Mouse (Mus musculus) cerebellum, adult (tissue): ENCODE results near the gene Insyn1.
A peak's percentile ranks its signal among the peaks of the same experiment; 100 is the strongest.

Source experiments
- ATAC-seq: cut with Nextera tagmentation; 2 replicates; pipeline ENCODE4 v1.9.2; 2017; ENCODE audit warnings: mild to moderate bottlenecking, moderate library complexity, mixed read lengths; ENCODE audit not compliant: insufficient number of reproducible peaks, low FRiP score, low TSS enrichment

Gene Insyn1

DNA sequence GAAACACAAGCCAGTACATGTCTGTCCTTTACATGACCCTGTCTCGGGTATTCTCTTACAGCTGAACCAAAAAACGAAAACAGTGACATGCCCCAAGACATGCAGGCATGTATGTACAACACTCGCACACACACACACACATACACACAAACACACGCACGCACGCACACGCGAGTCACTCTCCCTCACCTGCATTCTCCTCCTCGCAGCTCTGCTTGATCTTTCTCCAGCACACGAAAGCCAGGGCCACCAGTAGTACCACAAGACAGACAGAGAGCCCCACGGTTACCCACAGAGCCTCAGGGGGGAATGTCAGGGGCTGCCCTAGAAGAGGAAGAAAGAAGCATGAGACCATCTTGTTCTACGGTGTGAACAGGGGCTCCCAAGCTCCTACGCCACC is 42.0 kb downstream of the Insyn1 start:
- no peak for ATAC-seq

DNA sequence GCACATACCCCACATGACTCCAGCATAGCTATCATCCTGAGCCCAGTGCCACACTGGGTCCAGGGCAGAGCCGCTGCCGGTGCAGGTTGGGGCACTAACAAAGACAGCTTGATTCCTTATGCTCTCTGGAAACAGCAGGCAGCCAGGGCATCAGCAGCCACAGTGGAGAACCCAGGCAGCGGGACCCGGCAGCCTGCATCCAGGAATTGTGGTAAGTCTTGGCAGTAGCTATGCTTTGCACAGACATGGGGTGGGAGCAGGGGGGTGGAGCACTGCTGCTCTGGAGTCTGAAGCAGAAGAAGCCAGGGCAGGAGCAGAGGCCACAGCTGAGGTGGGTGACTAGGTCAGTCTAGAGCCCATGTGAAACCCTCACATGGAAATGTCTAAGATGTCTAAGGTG is 43.8 kb downstream of the Insyn1 start:
- ATAC-seq, result no peak

DNA sequence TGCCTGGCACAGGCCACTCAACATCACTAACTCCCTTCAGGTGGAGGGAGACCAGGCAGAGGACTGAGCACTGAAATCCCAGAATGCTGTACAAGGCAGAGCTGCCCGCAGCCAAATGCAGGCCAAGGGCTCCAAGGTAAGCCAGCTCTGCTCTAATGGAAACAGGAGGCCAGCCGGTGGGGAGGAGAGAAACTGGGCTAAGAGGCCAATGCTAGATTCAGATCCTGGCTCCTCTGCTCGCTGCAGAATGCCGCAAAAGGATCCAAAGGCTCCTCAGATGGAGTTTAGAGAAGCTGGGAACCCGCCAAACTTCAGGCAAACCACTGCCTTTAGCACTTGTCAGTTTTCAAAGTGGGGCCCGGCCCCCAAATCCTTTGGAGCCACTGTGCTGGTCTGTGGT is 44.9 kb downstream of the Insyn1 start:
- peak; percentile 80 for ATAC-seq

DNA sequence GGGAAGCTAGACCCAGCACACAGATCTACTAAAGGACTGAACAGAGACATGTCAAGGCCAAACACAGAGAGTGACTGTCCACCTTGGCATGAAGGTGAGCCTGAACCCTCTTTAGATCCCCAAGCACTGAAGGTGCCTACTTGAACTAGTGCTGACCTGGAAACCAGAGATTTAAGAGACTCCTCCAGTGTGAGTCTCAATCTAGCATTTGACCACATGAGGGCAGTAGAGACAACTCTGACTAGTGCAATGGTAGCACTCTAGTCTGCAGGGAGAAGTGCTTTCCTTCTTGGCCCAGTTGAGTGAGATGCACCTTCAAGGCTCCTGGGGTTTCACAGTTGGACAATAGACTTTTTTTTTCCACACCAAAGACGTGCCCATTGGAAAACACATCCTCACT is 46.4 kb downstream of the Insyn1 start:
- ATAC-seq, result no peak; the same call in 1 of the 2 replicates

DNA sequence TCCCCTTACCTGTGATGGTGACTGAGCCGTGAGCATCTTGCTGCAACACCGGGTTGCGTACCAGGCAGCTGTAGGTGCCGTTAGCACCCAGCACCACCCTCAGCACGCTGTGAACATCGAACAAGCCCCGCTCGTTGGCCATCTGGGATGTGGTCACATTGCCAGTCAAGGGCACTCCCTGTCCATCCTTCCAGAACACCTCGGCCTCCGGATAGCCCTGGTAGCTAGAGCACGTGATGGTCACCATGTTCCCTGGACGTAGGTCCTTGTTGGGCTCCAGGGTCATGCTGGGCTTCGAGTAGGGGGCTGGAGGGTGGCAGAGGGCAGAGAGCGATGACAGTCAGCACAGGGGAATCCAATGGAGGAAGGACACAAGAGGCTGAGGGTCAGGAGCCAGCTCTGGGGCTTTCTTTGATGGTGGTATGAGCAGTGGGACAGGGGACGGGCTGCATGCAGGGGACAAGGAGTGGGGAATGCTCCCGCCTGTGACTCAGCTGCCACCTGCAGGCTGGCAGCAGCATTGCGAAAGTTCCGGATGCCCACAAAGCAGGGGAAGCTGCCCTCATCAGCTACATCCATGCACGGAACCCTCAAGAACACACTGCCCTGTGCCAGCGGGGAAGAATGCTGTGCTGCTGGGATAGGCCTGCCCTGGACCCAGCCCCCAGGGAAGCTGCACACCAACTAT is 47.2 kb downstream of the Insyn1 start:
- no peak for ATAC-seq

DNA sequence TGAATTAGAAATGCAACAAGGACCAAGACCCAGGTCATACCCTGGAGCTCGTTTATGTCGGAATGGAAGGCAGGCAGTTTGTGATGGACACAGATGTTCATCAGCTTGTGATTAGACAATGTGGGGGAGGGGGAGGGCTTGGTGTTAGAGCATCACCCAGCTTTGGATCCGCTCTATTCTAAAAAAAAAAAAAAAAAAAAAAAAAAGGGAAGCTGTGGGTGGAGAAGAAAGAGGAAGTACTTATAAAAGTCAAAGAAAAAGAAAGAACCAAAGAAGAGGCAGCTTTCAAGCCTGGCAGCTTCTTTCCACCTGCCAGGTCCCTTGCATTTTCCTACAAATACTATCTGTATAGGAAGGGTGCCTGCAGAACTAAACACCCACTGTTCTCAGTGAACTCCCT is 49.4 kb downstream of the Insyn1 start:
- ATAC-seq, result no peak

DNA sequence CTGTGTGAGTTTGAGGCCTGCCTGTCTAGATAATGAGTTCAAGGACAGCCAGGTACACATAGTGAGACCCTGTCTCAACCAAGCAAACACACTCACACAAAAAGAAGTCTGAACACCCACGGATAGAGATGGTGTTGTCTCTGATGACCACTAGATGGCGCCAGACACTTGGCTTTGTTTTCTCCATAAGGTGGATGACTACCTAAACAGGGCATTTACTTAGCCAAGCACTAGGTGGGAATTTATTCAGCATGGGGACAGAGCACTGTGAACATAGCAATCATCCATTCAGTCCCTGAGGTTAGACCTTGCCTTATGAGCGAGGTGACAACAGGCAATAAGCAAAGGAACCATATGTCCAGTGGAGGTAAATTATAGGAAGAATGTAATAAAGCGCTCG is 51.5 kb downstream of the Insyn1 start:
- ATAC-seq, result no peak

DNA sequence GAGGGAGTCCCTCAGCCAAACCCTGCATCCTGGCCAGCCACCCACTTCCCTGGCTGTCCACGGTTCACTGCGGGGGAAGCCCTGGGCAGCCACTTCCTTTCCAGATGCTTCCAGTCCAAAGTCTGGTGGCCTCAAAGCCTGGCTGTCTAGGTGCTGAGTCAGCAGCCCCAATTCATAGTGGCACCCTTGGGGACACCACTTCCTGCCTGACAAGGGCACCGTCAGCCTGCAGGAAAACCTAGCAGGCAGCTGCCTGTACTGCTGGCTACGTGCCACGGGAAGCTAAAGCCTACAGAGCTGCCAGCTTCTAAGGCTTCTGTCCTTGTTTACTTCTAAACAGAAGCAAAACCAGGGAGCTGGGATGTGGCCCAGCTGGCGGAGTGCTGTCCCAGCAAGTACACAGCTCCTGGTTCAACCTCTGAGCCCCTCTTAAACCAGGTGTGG is 53.5 kb downstream of the Insyn1 start:
- ATAC-seq, result no peak

DNA sequence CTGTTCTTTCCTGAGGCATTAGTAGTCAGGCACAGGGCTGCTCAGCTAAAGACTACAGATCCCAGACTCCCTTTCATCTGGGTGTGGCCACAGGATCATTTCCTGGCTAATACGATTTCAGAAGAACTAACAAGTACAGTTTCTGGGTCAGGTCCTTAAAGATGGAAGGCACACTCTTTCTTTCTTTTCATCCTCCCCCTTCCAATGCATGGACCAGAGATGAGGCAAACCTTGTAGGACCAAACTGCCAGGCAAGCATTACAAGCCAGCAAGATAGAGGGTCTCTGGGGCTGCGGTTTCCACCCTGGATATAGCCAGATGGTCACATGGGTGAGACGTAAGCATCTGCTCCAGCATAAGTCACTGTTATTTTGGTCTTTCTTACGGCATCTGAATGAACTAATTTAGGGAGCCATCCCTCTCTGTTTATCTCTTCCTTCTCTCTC is 56.5 kb downstream of the Insyn1 start:
- no peak for ATAC-seq

DNA sequence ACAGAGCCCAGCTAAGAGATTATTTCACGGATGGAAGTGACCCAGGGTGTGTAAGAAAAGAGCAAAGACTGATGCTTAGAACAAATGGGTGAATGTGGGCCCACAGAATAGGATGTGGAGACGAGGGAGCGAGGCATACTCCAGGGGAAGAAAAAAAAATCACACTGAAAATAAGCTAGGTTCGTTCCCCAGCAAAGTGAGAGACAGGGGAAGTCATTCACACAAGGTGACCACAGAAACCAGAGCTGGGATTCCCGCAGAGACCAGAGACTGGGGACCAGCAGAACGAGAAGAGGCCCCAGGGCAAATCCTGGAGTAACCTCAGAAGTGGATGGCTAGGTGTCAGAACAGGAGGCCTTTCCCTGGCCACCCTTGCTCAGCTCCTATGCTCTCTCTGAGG is 57.0 kb downstream of the Insyn1 start:
- no peak for ATAC-seq

DNA sequence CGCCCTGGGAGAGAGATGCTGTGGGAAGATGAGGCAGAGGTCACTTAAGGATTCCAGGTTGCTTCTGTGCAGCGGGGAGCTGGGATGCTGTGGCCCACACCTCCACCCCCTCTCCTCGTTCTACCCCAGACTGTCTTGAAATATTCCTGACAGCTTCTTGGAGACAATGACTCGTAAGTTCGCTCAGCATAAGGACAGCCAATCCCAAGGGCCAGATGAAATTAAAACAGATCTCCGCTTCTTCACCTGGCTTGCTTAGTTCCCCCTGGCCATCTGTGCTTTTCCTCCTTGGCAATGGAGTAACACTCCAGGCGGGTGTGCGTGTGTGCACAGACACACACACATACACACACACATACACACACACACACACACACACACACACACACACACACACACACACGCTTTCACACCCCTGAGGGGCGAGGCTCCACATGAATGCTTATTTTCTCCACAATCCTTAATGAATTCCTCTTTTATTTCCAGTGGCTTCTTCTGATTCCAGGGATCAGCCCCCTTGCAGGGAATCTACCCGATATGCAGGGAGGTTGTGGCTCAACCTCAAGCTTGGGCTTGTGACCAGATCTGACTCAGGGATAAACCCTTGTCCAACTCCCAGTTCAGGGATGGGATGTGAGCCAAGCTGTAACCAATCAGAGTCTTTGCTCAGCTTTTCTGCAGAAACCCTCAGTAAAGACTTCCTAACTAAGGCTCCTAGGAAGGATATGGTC is 58.4 kb downstream of the Insyn1 start:
- no peak for ATAC-seq

DNA sequence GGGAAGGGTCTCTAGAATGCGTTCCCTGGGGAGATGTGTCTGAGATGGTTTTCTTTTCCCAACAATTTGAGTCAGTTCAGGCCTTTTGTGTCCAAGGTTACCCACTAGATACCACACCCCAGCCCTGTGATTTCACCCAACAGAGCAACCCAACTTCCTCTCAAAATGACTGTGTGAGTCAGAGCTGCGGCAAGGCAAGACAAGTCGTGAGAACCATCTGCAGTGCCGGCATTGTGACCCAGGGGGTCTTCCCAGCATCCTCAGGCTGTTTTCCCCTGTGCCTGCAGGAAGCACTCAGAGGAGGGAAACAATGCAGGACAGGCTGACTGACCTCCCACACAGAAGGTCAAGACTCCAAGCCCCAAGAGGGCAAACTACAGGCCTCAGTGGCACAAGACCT is 60.5 kb downstream of the Insyn1 start:
- no peak for ATAC-seq
